Mouse (Mus musculus) intestine, embryonic 15.5 days (tissue): ENCODE data around the gene Anks1. TPM values are rescaled to one million over a fixed set of nuclear protein-coding genes. Genes with fewer than 3 reads are reported as not detected.
"Not testable (repeated sequence)": the region's sequence is repeated elsewhere in the genome, so short reads cannot be mapped to it uniquely, and the experiment has no call there.

Experiments
- ATAC-seq: fragments of 200-750 bp; cut with Nextera tagmentation; 2 replicates; pipeline ENCODE4 v1.8.0; 2017; ENCODE audit warnings: moderate TSS enrichment, moderate library complexity
- H3K27ac ChIP-seq: fragments of 300-500 bp; sonication (generic); 2 replicates; pipeline ENCODE4 v1.5.1; 2015; ENCODE audit warnings: mild to moderate bottlenecking, inconsistent platforms
- H3K27me3 ChIP-seq: fragments of 300-500 bp; sonication (generic); replicated peaks from 2 replicates; pipeline ENCODE4 v1.6.1; 2015; ENCODE audit warnings: inconsistent platforms
- H3K36me3 ChIP-seq: fragments of 300-500 bp; sonication (generic); 2 replicates; pipeline ENCODE4 v1.6.1; 2015; ENCODE audit warnings: inconsistent platforms
- H3K4me1 ChIP-seq: fragments of 300-500 bp; sonication (generic); replicated peaks from 2 replicates; pipeline ENCODE4 v1.6.1; 2015; ENCODE audit warnings: inconsistent platforms
- H3K4me2 ChIP-seq: fragments of 300-500 bp; sonication (generic); replicated peaks from 2 replicates; pipeline ENCODE4 v1.6.1; 2015; ENCODE audit warnings: mild to moderate bottlenecking, inconsistent platforms
- H3K4me3 ChIP-seq: fragments of 300-500 bp; sonication (generic); replicated peaks from 2 replicates; pipeline ENCODE4 v1.5.1; 2015; ENCODE audit warnings: inconsistent platforms
- H3K9ac ChIP-seq: fragments of 300-500 bp; sonication (generic); 2 replicates; pipeline ENCODE4 v1.6.1; 2015; ENCODE audit warnings: inconsistent platforms
- H3K9me3 ChIP-seq: fragments of 300-500 bp; sonication (generic); 2 replicates; pipeline ENCODE4 v1.6.1; 2016; ENCODE audit warnings: inconsistent platforms
- WGBS: fragments of 180-500 bp; shearing (Covaris S2); methylation state at CpG from one replicate; pipeline ENCODE4 v1.1.7; 2015; 5-methylcytosine and 5-hydroxymethylcytosine counted together
- polyA plus RNA-seq: library from polyadenylated mRNA; unstranded; fragments of >200 nt; fragmentation: Nextera tagmentation; extraction: Ambion mirVana; gene quantifications from 2 replicates; pipeline ENCODE4 v1.2.1, GENCODE M21; 2015

The Anks1 gene
- polyA plus RNA-seq, 1 experiment from 2014 or later = 12.5 TPM

GRCm38 (mm10) chr17:27957649-27958048 lies 48.5 kb downstream of the Anks1 start:
- H3K27ac ChIP-seq = no peak overlapping the region
- H3K4me2 ChIP-seq = no peak overlapping the region
- H3K4me1 ChIP-seq = peaks cover 4% of the 10 kb centered on the region; the same call in 1 of the 2 replicates
- H3K27me3 ChIP-seq = no peaks in the 10 kb centered on the region
- no peaks in the 10 kb centered on the region for H3K36me3 ChIP-seq
- WGBS = 95% methylated on average over 9 of the region's 9 CpGs
- no peak overlapping the region for H3K4me3 ChIP-seq
- no peak overlapping the region for H3K9ac ChIP-seq
- no peaks in the 10 kb centered on the region for H3K9me3 ChIP-seq
- ATAC-seq = no peak

- no peak overlapping the region for H3K4me2 ChIP-seq
- no peaks in the 10 kb centered on the region for H3K36me3 ChIP-seq
- H3K9me3 ChIP-seq = no peaks in the 10 kb centered on the region
- no peak overlapping the region for H3K4me3 ChIP-seq
- H3K4me1 ChIP-seq = 0 out of 2 replicates have a peak, but pooled peaks cover 7% of the 10 kb centered on the region
- no peak overlapping the region for H3K27ac ChIP-seq
- H3K27me3 ChIP-seq = no peaks in the 10 kb centered on the region
- ATAC-seq = no peak
- 77% methylated on average over 21 of the region's 21 CpGs for WGBS
- no peak overlapping the region for H3K9ac ChIP-seq
Measured at GRCm38 (mm10) chr17:27960128-27961111, 51.3 kb downstream of the Anks1 start.

GRCm38 (mm10) chr17:27963120-27963519 lies 54.0 kb downstream of the Anks1 start:
- WGBS = 91% methylated on average over 7 of the region's 7 CpGs
- H3K4me3 ChIP-seq, H3K9ac ChIP-seq, H3K36me3 ChIP-seq, H3K27me3 ChIP-seq, ATAC-seq, H3K4me1 ChIP-seq, H3K9me3 ChIP-seq, H3K4me2 ChIP-seq, H3K27ac ChIP-seq: not testable (repeated sequence)

- H3K4me2 ChIP-seq = no peak overlapping the region
- no peak overlapping the region for H3K4me3 ChIP-seq
- ATAC-seq = no peak
- no peak overlapping the region; the same call in 1 of the 2 replicates for H3K27ac ChIP-seq
- H3K4me1 ChIP-seq = 0 out of 2 replicates have a peak, but pooled peaks cover 8% of the 10 kb centered on the region
- WGBS = 45% methylated on average over 4 of the region's 4 CpGs
- H3K9ac ChIP-seq = no peak overlapping the region
- no peaks in the 10 kb centered on the region for H3K9me3 ChIP-seq
- H3K27me3 ChIP-seq = no peaks in the 10 kb centered on the region
- H3K36me3 ChIP-seq = no peaks in the 10 kb centered on the region
Measured at GRCm38 (mm10) chr17:27964607-27965006, 55.5 kb downstream of the Anks1 start.

- no peak overlapping the region for H3K9ac ChIP-seq
- H3K4me1 ChIP-seq = peaks cover 12% of the 10 kb centered on the region; the same call in 1 of the 2 replicates
- no peaks in the 10 kb centered on the region for H3K36me3 ChIP-seq
- H3K4me3 ChIP-seq = no peak overlapping the region
- peak; percentile 44 for ATAC-seq
- H3K4me2 ChIP-seq = no peak overlapping the region
- WGBS = 73% methylated on average over 10 of the region's 10 CpGs
- H3K9me3 ChIP-seq = no peaks in the 10 kb centered on the region
- H3K27ac ChIP-seq = no peak overlapping the region; the same call in 1 of the 2 replicates
- H3K27me3 ChIP-seq = no peaks in the 10 kb centered on the region
Measured at GRCm38 (mm10) chr17:27965292-27965691, 56.2 kb downstream of the Anks1 start.

- Histone ChIP-seq H3K4me2 (no peak overlapping the region), H3K4me3 (no peak overlapping the region), H3K9ac (no peak overlapping the region), H3K27ac (no peak overlapping the region), H3K27me3 (no peaks in the 10 kb centered on the region), H3K36me3 (no peaks in the 10 kb centered on the region), H3K4me1 (peaks cover 13% of the 10 kb centered on the region; the same call in 1 of the 2 replicates), H3K9me3 (no peaks in the 10 kb centered on the region)
- ATAC-seq = no peak
- 66% methylated on average over 4 of the region's 4 CpGs for WGBS
Measured at GRCm38 (mm10) chr17:27966056-27966455, 57.0 kb downstream of the Anks1 start.

- Histone ChIP-seq H3K27me3 (no peaks in the 10 kb centered on the region), H3K4me1 (peaks cover 15% of the 10 kb centered on the region; the same call in 1 of the 2 replicates), H3K4me2 (no peak overlapping the region), H3K4me3 (no peak overlapping the region), H3K9ac (no peak overlapping the region), H3K9me3 (no peaks in the 10 kb centered on the region), H3K27ac (no peak overlapping the region), H3K36me3 (no peaks in the 10 kb centered on the region)
- WGBS = 86% methylated on average over 11 of the region's 11 CpGs
- ATAC-seq = no peak
Measured at GRCm38 (mm10) chr17:27966508-27967021, 57.5 kb downstream of the Anks1 start.

GRCm38 (mm10) chr17:27967529-27967928 lies 58.4 kb downstream of the Anks1 start:
- H3K9me3 ChIP-seq = no peaks in the 10 kb centered on the region
- WGBS = 85% methylated on average over 7 of the region's 7 CpGs
- H3K4me1 ChIP-seq = peaks cover 15% of the 10 kb centered on the region; the same call in 1 of the 2 replicates
- no peaks in the 10 kb centered on the region for H3K27me3 ChIP-seq
- H3K36me3 ChIP-seq = no peaks in the 10 kb centered on the region
- no peak overlapping the region for H3K4me2 ChIP-seq
- H3K4me3 ChIP-seq = no peak overlapping the region
- no peak overlapping the region for H3K27ac ChIP-seq
- H3K9ac ChIP-seq = no peak overlapping the region
- ATAC-seq = no peak

GRCm38 (mm10) chr17:27968033-27968750 lies 59.1 kb downstream of the Anks1 start:
- H3K4me2 ChIP-seq = no peak overlapping the region
- H3K4me1 ChIP-seq = peaks cover 15% of the 10 kb centered on the region; the same call in 1 of the 2 replicates
- H3K9ac ChIP-seq = no peak overlapping the region
- H3K36me3 ChIP-seq = no peaks in the 10 kb centered on the region
- no peaks in the 10 kb centered on the region for H3K9me3 ChIP-seq
- WGBS = 75% methylated on average over 9 of the region's 9 CpGs
- no peaks in the 10 kb centered on the region for H3K27me3 ChIP-seq
- ATAC-seq = no peak
- no peak overlapping the region for H3K4me3 ChIP-seq
- H3K27ac ChIP-seq = no peak overlapping the region

GRCm38 (mm10) chr17:27968903-27969302 lies 59.8 kb downstream of the Anks1 start:
- H3K9ac ChIP-seq = no peak overlapping the region
- H3K4me3 ChIP-seq = no peak overlapping the region
- no peaks in the 10 kb centered on the region for H3K9me3 ChIP-seq
- H3K27me3 ChIP-seq = no peaks in the 10 kb centered on the region
- no peak for ATAC-seq
- no peak overlapping the region for H3K4me2 ChIP-seq
- peaks cover 15% of the 10 kb centered on the region; the same call in 1 of the 2 replicates for H3K4me1 ChIP-seq
- WGBS = 95% methylated on average over 5 of the region's 5 CpGs
- H3K36me3 ChIP-seq = no peaks in the 10 kb centered on the region
- no peak overlapping the region for H3K27ac ChIP-seq

GRCm38 (mm10) chr17:27969365-27969764 lies 60.3 kb downstream of the Anks1 start:
- Histone ChIP-seq H3K4me3 (no peak overlapping the region), H3K27me3 (no peaks in the 10 kb centered on the region), H3K27ac (peak overlapping the region; percentile 33), H3K4me1 (peaks cover 10% of the 10 kb centered on the region; the same call in 1 of the 2 replicates), H3K9ac (no peak overlapping the region), H3K36me3 (no peaks in the 10 kb centered on the region), H3K9me3 (no peaks in the 10 kb centered on the region), H3K4me2 (no peak overlapping the region)
- ATAC-seq = peak; percentile 35; the same call in 1 of the 2 replicates
- WGBS = 65% methylated on average over 8 of the region's 8 CpGs

GRCm38 (mm10) chr17:27969896-27970295 lies 60.8 kb downstream of the Anks1 start:
- Histone ChIP-seq H3K27ac (peak overlapping the region; percentile 33), H3K4me2 (no peak overlapping the region), H3K9me3 (no peaks in the 10 kb centered on the region), H3K4me3 (no peak overlapping the region), H3K36me3 (0 out of 2 replicates have a peak, but pooled peaks cover 3% of the 10 kb centered on the region), H3K27me3 (no peaks in the 10 kb centered on the region), H3K4me1 (peaks cover 8% of the 10 kb centered on the region; the same call in 1 of the 2 replicates), H3K9ac (no peak overlapping the region)
- ATAC-seq = no peak
- WGBS = 82% methylated on average over 5 of the region's 5 CpGs
